Mouse (Mus musculus) neural tube, embryonic 15.5 days (tissue): ENCODE results near the gene Cttnbp2. TPM values are rescaled to one million over a fixed set of nuclear protein-coding genes. Genes with fewer than 3 reads are reported as not detected.
A peak's percentile ranks its signal among the peaks of the same experiment; 100 is the strongest.

ENCODE experiments used
- ATAC-seq: fragments of 200-750 bp; cut with Nextera tagmentation; 2 replicates; pipeline ENCODE4 v1.8.0; 2017; ENCODE audit warnings: mild to moderate bottlenecking, moderate TSS enrichment, moderate library complexity; ENCODE audit not compliant: low FRiP score
- H3K27ac ChIP-seq: fragments of 300-500 bp; sonication (generic); replicated peaks from 2 replicates; pipeline ENCODE4 v1.5.1; 2015; ENCODE audit warnings: mild to moderate bottlenecking, inconsistent platforms
- H3K27me3 ChIP-seq: fragments of 300-500 bp; sonication (generic); replicated peaks from 2 replicates; pipeline ENCODE4 v1.6.1; 2015; ENCODE audit warnings: inconsistent platforms
- H3K36me3 ChIP-seq: fragments of 300-500 bp; sonication (generic); 2 replicates; pipeline ENCODE4 v1.6.1; 2015; ENCODE audit warnings: inconsistent platforms
- H3K4me1 ChIP-seq: fragments of 300-500 bp; sonication (generic); 2 replicates; pipeline ENCODE4 v1.6.1; 2015; ENCODE audit warnings: inconsistent platforms
- H3K4me2 ChIP-seq: fragments of 300-500 bp; sonication (generic); 2 replicates; pipeline ENCODE4 v1.6.1; 2015; ENCODE audit warnings: inconsistent platforms, mild to moderate bottlenecking, moderate library complexity
- H3K4me3 ChIP-seq: fragments of 300-500 bp; sonication (generic); replicated peaks from 2 replicates; pipeline ENCODE4 v1.5.1; 2015; ENCODE audit warnings: mild to moderate bottlenecking, inconsistent platforms
- H3K9ac ChIP-seq: fragments of 300-500 bp; sonication (generic); replicated peaks from 2 replicates; pipeline ENCODE4 v1.6.1; 2015; ENCODE audit warnings: mild to moderate bottlenecking, inconsistent platforms
- H3K9me3 ChIP-seq: fragments of 300-500 bp; sonication (generic); replicated peaks from 2 replicates; pipeline ENCODE4 v1.6.1; 2016; ENCODE audit warnings: inconsistent platforms
- WGBS: fragments of 180-500 bp; shearing (Covaris S2); methylation state at CpG from one replicate; pipeline ENCODE4 v1.1.7; 2015; ENCODE audit warnings: mixed read lengths; 5-methylcytosine and 5-hydroxymethylcytosine counted together
- polyA plus RNA-seq: library from polyadenylated mRNA; unstranded; fragments of >200 nt; fragmentation: Nextera tagmentation; extraction: Ambion mirVana; gene quantifications from 2 replicates; pipeline ENCODE4 v1.2.1, GENCODE M21; 2015

Cttnbp2 gene
- polyA plus RNA-seq, 1 experiment from 2014 or later = 58.6 TPM

DNA sequence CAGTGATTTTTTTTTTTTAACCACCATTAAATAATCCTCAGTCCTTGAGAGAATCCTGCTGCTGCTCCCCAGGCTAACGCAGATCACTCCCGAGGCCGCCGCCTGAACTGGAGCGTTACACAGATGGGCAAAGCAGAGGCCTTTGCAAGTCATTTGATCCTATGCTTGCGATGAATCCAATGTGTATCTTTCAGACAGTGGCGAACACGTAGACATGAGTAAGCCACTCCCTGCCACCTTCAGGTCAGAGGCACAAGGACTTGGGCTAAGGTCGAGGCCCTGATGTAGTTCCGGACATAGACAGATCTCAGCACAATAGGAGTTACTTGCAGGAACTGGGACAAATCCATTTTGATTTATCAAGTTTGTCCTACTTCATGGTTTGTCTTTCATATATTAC, 49.0 kb downstream of the Cttnbp2 start:
- 76% methylated on average over 10 of the region's 10 CpGs for WGBS
- H3K4me3 ChIP-seq = no peak overlapping the region
- H3K27me3 ChIP-seq = no peaks in the 10 kb centered on the region
- H3K36me3 ChIP-seq = no peaks in the 10 kb centered on the region; the same call in 1 of the 2 replicates
- no peak overlapping the region for H3K27ac ChIP-seq
- H3K9me3 ChIP-seq = no peaks in the 10 kb centered on the region
- no peak overlapping the region for H3K9ac ChIP-seq
- no peak for ATAC-seq
- H3K4me1 ChIP-seq = peaks cover 12% of the 10 kb centered on the region
- H3K4me2 ChIP-seq = no peak overlapping the region

DNA sequence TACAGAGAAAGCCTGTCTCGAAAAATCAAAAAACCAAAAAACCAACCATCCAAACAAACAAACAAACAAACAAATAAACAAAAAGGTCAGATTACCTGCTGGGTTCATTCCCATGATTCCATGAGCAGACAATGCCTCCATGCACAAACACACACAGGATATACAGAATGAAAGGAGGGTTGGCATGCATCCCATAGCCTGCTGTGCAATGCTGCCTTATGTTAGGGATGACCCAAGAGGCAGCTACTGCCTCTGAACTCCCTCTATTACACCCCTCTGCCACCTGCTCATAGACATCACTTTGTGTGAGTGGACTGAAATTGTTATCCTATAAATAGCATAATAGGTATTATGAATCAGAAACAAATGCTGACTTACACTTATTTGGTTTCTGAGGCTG, 55.0 kb downstream of the Cttnbp2 start:
- 83% methylated on average over 1 of the region's 1 CpGs for WGBS
- H3K4me3 ChIP-seq = no peak overlapping the region
- no peaks in the 10 kb centered on the region; the same call in 1 of the 2 replicates for H3K36me3 ChIP-seq
- H3K27ac ChIP-seq = no peak overlapping the region
- no peaks in the 10 kb centered on the region for H3K9me3 ChIP-seq
- no peaks in the 10 kb centered on the region for H3K4me1 ChIP-seq
- no peak for ATAC-seq
- H3K27me3 ChIP-seq = no peaks in the 10 kb centered on the region
- H3K4me2 ChIP-seq = no peak overlapping the region
- no peak overlapping the region for H3K9ac ChIP-seq

GRCm38 (mm10) chr6:18450551-18451193, 64.0 kb downstream of the Cttnbp2 start:
- Histone ChIP-seq H3K4me1 (peaks cover 16% of the 10 kb centered on the region), H3K27ac (no peak overlapping the region), H3K27me3 (no peaks in the 10 kb centered on the region), H3K36me3 (no peaks in the 10 kb centered on the region), H3K9me3 (no peaks in the 10 kb centered on the region), H3K4me2 (no peak overlapping the region), H3K9ac (no peak overlapping the region), H3K4me3 (no peak overlapping the region)
- WGBS = 82% methylated on average over 5 of the region's 5 CpGs
- ATAC-seq = no peak

GRCm38 (mm10) chr6:18448078-18448477, 66.6 kb downstream of the Cttnbp2 start:
- Histone ChIP-seq H3K4me1 (peaks cover 16% of the 10 kb centered on the region), H3K27ac (peak overlapping the region; percentile 42), H3K27me3 (no peaks in the 10 kb centered on the region), H3K4me2 (no peak overlapping the region), H3K9me3 (no peaks in the 10 kb centered on the region), H3K36me3 (no peaks in the 10 kb centered on the region), H3K4me3 (no peak overlapping the region), H3K9ac (no peak overlapping the region)
- ATAC-seq = no peak
- 73% methylated on average over 5 of the region's 5 CpGs for WGBS

- Histone ChIP-seq H3K27ac (peak overlapping the region; percentile 74), H3K4me1 (peaks cover 16% of the 10 kb centered on the region), H3K9me3 (no peaks in the 10 kb centered on the region), H3K36me3 (no peaks in the 10 kb centered on the region), H3K4me2 (no peak overlapping the region), H3K9ac (no peak overlapping the region), H3K4me3 (no peak overlapping the region), H3K27me3 (no peaks in the 10 kb centered on the region)
- peak; percentile 53; the same call in 1 of the 2 replicates for ATAC-seq
- 13% methylated on average over 7 of the region's 7 CpGs for WGBS
Observed at GRCm38 (mm10) chr6:18446917-18447316, 67.7 kb downstream of the Cttnbp2 start.

- Histone ChIP-seq H3K4me3 (no peak overlapping the region), H3K4me2 (no peak overlapping the region), H3K36me3 (no peaks in the 10 kb centered on the region), H3K4me1 (peaks cover 16% of the 10 kb centered on the region), H3K27me3 (no peaks in the 10 kb centered on the region), H3K9ac (no peak overlapping the region), H3K27ac (peak overlapping the region; percentile 74; the same call in 1 of the 2 replicates), H3K9me3 (no peaks in the 10 kb centered on the region)
- WGBS = 13% methylated on average over 3 of the region's 3 CpGs
- ATAC-seq = peak; percentile 86
Observed at GRCm38 (mm10) chr6:18446359-18446758, 68.3 kb downstream of the Cttnbp2 start.

GRCm38 (mm10) chr6:18445747-18446146, 68.9 kb downstream of the Cttnbp2 start:
- Histone ChIP-seq H3K9me3 (no peaks in the 10 kb centered on the region), H3K4me2 (no peak overlapping the region), H3K27ac (peak overlapping the region; percentile 74; the same call in 1 of the 2 replicates), H3K36me3 (no peaks in the 10 kb centered on the region), H3K27me3 (no peaks in the 10 kb centered on the region), H3K4me3 (no peak overlapping the region), H3K4me1 (peaks cover 16% of the 10 kb centered on the region), H3K9ac (no peak overlapping the region)
- ATAC-seq = peak; percentile 83
- WGBS = 16% methylated on average over 4 of the region's 4 CpGs

DNA sequence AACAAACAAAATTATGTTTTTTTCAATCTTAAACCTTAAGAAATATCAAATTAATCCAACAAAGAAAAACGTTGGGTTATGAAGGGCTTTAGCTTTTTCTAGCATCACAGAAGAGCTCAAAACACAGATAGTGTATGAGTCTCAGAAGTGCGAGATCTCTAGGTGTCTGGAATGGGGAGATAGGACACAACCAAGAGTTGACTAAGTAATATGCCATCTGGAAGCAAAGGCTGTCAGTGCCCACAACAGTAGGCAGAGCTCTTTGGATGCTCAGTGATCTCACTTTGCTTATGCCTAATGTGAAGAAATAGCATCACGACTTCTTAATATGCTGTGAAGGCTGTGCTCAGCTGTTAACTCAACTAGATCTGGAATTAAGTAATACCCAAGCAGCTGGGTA, 72.3 kb downstream of the Cttnbp2 start:
- Histone ChIP-seq H3K27me3 (no peaks in the 10 kb centered on the region), H3K36me3 (no peaks in the 10 kb centered on the region), H3K4me1 (peaks cover 12% of the 10 kb centered on the region), H3K4me3 (no peak overlapping the region), H3K27ac (no peak overlapping the region), H3K9ac (no peak overlapping the region), H3K9me3 (no peaks in the 10 kb centered on the region), H3K4me2 (no peak overlapping the region)
- 80% methylated on average over 3 of the region's 3 CpGs for WGBS
- no peak for ATAC-seq

- Histone ChIP-seq H3K4me2 (no peak overlapping the region), H3K27me3 (no peaks in the 10 kb centered on the region), H3K4me1 (0 out of 2 replicates have a peak, but pooled peaks cover 3% of the 10 kb centered on the region), H3K4me3 (no peak overlapping the region), H3K9me3 (no peaks in the 10 kb centered on the region), H3K9ac (no peak overlapping the region), H3K36me3 (no peaks in the 10 kb centered on the region), H3K27ac (no peak overlapping the region)
- WGBS = 58% methylated on average over 4 of the region's 4 CpGs
- no peak for ATAC-seq
Observed at GRCm38 (mm10) chr6:18440918-18441532, 73.6 kb downstream of the Cttnbp2 start.

DNA sequence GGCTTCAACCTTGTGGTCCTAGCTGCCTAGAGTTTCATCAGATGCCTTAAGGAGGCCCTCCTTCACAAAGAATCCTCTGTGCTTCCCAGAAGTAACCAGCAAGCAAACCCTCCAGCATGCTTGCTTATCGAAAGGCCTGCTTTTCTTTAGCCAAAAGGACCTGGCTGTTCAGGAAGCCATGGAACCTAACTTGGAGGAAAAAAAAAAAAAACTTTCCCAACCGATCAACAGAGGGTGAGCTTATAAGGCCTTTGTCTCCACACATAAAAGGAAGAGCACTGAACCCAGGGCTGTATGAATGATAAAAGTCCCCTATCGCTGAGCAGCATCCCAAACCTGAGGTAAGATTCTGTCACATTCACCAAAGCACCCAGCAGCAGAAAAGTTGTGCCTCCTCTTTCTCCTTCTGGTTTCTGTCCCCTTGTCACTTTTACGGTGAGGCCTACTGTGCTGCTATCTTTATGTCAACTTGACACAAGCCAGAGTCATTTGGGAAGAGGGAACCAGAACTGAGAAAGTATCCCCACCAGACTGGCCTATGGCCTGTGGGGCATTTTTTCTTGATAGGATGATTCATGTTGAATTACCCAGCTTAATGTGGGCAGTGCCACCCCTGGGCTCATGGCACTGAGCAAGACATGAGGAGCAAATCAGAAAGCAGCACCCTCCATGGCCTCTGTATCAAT, 78.4 kb downstream of the Cttnbp2 start:
- Histone ChIP-seq H3K4me3 (no peak overlapping the region), H3K27me3 (no peaks in the 10 kb centered on the region), H3K4me1 (no peaks in the 10 kb centered on the region), H3K9me3 (no peaks in the 10 kb centered on the region), H3K4me2 (no peak overlapping the region), H3K36me3 (peaks cover 13% of the 10 kb centered on the region), H3K9ac (no peak overlapping the region), H3K27ac (no peak overlapping the region)
- no peak for ATAC-seq
- WGBS = 70% methylated on average over 4 of the region's 4 CpGs

DNA sequence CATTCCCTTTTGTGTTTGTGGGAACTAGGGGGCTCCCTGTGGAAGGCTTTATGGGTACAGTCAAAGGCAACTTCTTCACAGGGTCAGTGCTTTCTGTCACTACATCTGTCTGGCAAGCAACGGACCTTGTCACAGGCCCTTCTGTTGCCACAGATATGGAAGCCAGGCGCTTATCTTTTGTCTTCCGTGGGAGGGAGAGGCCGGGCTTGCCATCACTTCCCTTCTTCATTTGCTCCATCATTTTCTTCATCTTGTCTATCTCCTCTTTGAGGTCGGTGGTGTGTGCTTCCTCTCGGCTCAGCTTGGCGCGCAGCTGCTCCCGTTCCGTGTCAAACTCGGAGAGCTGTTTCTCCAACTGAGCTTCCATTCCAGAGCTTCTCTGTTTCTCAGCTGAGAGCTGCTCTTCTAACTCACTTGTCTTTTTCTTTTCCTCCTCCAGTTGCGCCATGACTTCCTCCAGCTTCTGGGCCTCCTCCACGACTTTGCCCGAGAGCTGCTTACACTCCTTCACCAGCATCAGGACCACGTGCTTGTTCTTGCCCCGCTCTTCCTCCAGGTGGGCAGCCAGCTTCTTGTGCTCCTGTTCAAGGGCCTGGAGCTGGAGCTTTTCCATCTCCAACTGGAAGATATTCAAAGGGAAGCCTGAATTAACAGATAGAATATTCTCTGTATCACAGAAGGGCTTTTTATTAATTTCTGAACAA, 79.7 kb downstream of the Cttnbp2 start:
- no peaks in the 10 kb centered on the region for H3K27me3 ChIP-seq
- no peak overlapping the region for H3K9ac ChIP-seq
- 94% methylated on average over 16 of the region's 16 CpGs for WGBS
- no peak overlapping the region for H3K4me2 ChIP-seq
- H3K36me3 ChIP-seq = peaks cover 13% of the 10 kb centered on the region
- H3K9me3 ChIP-seq = no peaks in the 10 kb centered on the region
- no peak overlapping the region for H3K27ac ChIP-seq
- no peak for ATAC-seq
- no peaks in the 10 kb centered on the region for H3K4me1 ChIP-seq
- no peak overlapping the region for H3K4me3 ChIP-seq
